Mouse (Mus musculus) fat pad, adult 2 months (tissue): ENCODE data around the gene Dnajc15.

Experiments used
- DNase-seq: peaks from one replicate; pipeline ENCODE4 v3.0.0-alpha.2; 2011; ENCODE audit warnings: low read depth, low spot score; ENCODE audit errors: extremely low read depth

Dnajc15 gene

DNA sequence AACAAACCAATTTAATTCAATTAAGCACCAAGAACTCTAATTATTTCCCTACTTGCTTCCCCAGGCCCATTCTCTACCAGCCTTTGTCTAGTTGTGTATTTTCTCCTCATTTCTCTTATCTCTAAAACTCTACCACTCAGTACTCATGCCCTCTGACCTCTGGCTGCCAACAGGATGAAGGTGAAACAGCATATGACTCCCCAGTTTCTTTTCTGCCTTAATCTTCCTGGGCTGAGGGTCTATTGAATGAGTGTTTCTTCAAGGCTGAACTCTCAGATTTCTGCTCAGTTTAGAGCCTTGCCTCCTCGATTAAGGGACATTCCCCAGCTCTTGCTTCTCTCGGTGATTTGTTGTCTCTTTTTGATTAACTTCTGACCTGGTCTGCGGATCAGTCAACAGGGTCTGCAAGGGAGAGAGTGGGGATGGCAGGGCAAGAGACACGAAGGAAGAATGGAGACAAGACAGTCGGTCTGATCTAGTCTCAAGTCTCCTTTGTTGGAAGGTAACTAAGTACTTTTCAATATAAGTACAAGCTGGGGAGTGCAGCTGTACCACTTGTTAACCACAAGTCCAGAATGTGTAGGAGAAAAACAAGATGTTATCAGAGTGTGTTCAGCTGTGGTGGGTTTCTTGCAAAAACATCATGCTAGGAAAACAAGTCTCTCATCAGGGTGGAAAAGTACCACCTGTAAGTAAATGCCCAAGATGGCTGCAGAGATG lies 13.9 kb downstream of the Dnajc15 start:
- DNase-seq, result no peak

- DNase-seq, result no peak
These were observed 15.0 kb downstream of the Dnajc15 start for GRCm38 (mm10) chr14:77859894-77860293.

- no peak for DNase-seq
These were observed 21.0 kb downstream of the Dnajc15 start for GRCm38 (mm10) chr14:77853951-77854350.

GRCm38 (mm10) chr14:77849852-77850251 lies 25.1 kb downstream of the Dnajc15 start:
- no peak for DNase-seq

- DNase-seq, result no peak
These were observed 26.6 kb downstream of the Dnajc15 start for GRCm38 (mm10) chr14:77848349-77848748.

DNA sequence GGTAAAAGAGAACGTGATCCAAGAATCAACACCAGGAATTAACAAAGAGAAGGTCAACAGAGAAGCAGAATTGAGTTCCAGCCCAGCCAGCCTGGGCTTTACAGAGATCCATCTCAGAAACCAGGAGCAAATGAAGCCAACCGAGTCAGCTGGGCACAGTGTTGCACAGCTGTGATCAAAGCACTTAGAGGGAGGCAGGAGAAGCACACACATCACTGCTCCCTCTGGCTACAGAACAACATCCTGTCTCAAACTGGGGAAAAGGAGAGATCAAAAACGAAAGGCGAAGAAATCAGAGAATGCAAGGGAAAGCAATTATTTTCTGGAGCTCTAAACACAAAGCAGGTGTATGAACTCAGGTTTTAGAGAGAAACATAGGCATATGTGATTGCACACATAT lies 28.7 kb downstream of the Dnajc15 start:
- DNase-seq, result no peak

DNA sequence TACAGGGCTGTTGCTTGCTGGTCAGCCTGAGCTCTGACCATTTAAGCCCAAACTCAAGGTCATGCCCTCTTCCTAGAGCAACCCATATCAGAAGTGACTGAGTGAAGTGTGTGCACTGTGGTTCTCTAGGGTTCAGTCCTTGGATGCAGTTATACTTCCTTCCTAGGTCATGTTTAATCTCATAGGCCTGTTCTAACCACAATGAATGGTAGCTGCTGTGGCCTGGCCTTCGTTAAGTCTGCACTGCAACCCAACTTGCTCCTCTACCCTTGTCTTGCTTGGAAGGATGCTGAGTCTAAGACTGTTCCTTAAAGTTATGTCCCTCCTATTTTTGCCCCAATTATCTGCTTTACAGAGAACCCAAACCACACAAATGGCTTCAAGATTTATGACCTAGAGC lies 29.4 kb downstream of the Dnajc15 start:
- no peak for DNase-seq

DNA sequence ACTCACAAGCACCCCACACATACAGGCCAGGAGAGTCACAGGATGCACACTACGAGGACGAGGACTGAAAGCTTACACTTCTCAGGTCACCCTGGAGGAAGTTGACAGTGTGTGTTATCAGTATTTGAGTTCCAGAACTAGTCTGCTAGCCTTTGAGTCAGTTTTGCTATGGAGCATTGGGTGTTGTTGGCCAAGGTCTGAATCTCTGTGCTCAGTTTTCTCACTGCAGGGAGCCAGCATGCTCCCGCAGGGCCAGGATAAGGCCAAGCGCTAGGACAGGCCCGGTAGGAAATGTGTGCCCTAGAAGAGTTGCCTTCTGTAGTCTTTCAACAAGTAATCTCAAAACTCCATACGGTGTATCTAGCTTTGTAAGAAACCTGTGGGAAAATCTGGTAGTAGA lies 34.4 kb downstream of the Dnajc15 start:
- no peak for DNase-seq

DNA sequence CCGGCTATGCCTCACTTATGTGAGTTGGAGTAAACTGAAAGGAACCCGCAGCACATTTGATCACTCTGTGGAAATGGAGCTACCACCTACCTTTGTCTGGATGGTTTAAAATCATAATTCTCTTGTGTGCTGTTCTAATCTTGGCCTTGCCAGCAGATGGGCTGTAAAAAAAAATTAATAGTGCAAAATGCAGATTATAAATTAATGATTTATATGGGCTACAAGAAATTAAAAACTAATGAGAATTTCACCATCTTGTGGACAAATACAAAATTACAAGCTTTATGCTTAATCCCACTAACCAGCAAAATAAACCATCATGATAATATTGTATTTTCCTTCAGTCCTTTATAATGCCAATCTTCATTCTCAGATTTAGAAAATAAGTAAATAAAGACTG lies 34.8 kb downstream of the Dnajc15 start:
- no peak for DNase-seq

DNA sequence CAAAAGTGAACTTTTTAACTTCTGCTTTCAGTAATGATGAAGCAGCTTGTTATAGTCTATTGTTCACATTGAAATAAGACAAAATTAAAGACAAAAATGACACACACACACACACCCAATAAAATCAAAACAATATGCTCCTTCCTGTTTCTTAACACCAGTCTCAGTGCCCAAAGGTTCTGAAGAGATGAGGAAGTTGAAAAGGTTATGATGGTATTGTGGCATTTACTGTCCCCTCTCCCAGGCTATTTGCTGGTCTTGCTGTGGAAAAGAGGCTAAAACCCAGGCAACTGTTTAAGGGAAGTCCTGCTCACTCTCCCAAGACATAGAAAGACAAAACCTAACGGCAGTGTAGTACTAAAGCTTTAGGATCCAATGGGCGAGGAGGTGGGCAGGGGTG lies 38.1 kb downstream of the Dnajc15 start:
- no peak for DNase-seq

DNA sequence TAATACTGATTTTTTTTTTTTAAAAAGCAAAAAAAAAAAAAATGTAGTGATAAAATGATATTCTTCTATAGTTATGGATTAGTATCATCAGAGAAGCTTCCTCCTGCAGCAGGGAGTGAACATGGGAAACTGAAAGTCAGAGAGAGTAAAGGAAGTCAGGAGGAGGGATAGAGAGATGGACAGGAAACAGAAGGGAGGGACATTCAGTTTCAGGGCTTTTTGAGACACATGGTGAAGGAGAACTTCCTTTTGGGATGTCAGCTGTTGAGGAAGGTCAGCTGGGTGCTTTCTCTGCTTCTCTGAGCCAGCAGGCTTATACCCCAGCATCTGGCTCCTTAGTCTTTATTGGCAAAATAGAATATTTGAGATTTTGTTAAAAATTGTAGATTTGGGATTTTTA lies 42.6 kb downstream of the Dnajc15 start:
- no peak for DNase-seq

DNA sequence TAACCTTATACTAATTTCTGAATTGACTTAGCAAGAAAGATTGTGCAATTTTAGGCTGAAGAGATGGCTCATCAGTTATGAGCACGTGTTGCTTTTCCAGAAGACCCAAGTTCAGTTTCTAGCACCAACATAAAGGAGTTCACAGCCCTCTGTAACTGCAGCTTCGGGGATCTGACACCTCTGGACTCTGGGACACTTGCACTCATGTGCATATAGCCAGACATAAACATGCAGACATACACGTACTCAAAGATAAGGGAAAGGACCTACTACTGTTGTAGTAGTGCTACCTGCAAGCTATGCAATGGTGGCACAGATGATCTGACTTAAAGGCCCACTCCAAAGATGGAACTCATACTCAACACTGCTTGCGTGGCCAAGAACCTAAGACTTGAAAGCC lies 43.0 kb downstream of the Dnajc15 start:
- no peak for DNase-seq

DNA sequence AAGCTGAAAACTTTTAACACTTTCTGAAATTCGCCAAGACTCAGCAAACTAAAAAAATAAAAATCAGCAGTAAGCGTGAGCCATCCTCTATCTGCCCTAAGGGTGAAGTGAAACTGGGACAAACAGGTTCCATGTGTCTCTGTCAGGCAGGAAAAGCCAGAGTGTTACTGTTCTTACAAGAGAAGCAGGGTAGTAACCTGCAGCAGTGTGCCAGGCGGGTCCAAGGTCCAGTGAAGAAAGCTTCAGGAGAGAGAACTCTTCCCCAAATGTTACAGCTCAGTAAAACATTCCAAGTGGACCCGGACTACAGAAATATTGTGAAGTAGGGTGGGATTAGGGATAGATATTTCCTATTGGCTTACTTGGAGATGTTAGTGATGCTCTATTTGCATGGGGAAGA lies 45.3 kb downstream of the Dnajc15 start:
- DNase-seq, result no peak

DNA sequence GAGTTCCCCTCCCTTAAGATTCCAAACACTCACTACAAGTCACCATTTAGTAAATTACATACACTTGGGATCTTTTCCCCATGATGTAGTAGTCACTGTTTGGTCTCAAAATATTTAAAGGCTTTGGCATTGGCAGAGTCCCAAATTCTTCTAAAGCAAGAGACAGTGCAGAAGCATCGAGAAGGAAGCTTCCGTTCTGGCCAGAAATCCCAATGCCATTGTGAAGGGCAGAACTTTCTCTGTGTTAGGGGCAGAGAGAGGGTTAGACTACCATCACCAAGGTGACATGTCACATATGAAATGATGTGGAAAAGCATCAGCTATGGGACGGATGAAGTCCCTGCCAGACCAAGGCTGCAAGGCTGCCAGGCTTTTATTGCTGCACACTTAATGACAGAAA lies 49.0 kb downstream of the Dnajc15 start:
- no peak for DNase-seq

GRCm38 (mm10) chr14:77825121-77825520 lies 49.8 kb downstream of the Dnajc15 start:
- DNase-seq, result no peak

DNA sequence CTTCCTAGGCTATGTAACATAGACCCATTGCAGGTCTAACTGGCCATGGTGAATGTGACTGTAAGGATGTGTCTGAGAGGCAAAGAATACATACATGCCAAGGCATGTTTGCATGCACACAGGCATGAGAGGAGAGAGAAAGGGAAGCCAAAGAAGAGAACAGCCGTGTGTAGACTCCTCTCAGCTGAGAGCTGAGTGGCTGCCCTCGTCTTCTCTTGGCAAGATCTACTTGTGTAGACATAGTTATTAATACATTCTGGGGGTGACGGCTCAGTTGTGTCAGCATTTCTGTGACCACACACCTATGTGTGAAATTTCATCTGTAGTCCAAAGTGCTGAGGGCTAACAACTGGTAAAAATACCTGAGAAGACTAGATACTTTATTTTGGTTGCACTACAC lies 55.1 kb downstream of the Dnajc15 start:
- DNase-seq, result no peak

GRCm38 (mm10) chr14:77817561-77817960 lies 57.4 kb downstream of the Dnajc15 start:
- no peak for DNase-seq

DNA sequence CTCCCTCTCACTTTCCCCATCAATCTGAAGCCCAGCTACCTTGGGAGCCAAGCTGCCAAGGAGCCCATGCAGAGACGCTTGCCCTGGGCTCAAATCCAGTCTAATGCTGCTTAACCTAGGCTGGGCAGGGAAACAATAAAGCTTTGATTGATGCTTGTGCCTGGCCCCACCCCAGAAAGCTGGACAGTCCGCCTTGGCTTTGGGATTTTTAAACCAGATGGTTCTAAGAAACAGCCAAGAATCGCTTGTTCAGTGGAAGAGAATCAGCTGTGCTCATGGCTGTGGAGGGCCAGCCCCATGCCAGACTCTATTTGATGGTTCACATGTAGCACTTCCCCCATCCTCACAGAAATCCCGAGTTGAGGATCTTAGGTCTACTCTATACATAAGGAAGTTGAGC lies 60.0 kb downstream of the Dnajc15 start:
- no peak for DNase-seq

DNA sequence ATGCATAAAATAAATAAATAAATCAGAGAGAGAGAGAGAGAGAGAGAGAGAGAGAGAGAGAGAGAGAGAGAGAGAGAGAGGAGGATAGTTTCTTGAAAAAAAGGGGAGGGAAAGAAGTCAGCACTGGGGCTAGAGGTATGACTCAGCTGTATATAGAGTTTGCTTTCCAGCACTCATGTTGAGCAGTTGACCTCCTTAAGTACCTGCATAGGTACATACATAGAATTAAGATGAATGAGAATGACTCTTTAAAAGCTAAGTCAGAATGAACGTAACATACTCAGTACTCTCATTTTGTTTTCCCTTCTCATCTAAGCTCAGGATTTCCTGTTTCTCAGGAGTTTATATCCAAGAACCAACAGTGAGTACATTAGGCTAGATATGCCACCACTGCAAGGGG lies 62.0 kb downstream of the Dnajc15 start:
- DNase-seq, result no peak

DNA sequence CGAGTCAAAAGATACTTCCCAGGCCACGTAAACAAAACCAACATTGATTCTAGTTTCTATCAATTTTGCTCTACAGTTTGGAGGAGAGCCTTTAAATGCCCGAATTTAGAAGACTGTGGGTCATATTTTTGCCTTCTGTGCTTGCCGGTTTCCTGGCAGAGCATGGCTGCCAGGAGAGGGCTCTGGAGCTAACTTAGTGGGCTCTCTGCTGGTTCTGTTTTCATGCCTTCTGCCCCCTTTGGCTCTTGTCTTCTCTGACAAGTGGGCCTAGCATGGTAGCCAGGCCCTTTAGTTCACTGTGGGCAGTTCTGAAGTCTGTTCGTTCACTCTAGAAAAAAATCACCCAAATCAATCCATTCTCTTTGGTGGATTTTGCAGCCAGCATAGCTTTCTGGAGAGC lies 63.5 kb downstream of the Dnajc15 start:
- DNase-seq, result no peak

- DNase-seq, result no peak
These were observed 67.1 kb downstream of the Dnajc15 start for GRCm38 (mm10) chr14:77807836-77808235.

DNA sequence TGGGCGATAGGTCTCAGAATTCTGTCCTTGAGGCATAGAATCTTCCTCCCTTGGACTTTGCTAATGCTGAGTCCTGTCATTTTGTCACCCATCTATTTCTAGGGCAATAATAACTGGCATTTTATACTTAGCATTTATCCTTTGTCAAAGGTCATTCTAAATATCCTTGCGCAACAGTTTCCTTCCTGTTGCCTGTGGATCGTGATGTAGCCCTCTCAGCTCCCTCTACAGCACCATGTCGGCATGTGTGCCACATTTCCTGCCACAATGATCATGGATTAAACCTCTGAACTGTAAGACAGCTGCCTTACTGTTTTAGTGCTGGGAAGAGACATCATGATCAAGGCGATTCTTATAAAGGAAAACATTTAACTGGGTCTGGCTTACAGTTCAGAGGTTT lies 68.6 kb downstream of the Dnajc15 start:
- DNase-seq, result no peak

- no peak for DNase-seq
These were observed 72.7 kb downstream of the Dnajc15 start for GRCm38 (mm10) chr14:77802268-77802630.
